Mouse (Mus musculus) CH12.LX (cell line): ENCODE data around the gene 1500009L16Rik. TPM values are rescaled to one million over a fixed set of nuclear protein-coding genes. Genes with fewer than 3 reads are reported as not detected.

Source experiments
- DNase-seq: peaks from one replicate; pipeline ENCODE4 v3.0.0-alpha.2; 2013; ENCODE audit errors: extremely low read depth
- H3K27ac ChIP-seq: 2 replicates; pipeline ENCODE4 v1.5.1; 2012; ENCODE audit warnings: low read depth, mild to moderate bottlenecking, control low read depth, moderate library complexity; ENCODE audit not compliant: insufficient read depth
- H3K27me3 ChIP-seq: replicated peaks from 2 replicates; pipeline ENCODE3; 2012; ENCODE audit warnings: inconsistent platforms
- H3K36me3 ChIP-seq, 2 experiments: replicated peaks in 1 of 2; 2 replicates each; pipeline versions ENCODE3 to v1.6.1; 2012; ENCODE audit warnings: inconsistent platforms in 1 of 2, low read length in 1 of 2, mild to moderate bottlenecking in 1 of 2, mixed read lengths in 1 of 2, moderate library complexity in 1 of 2; ENCODE audit not compliant: control insufficient read depth in 1 of 2, insufficient read depth in 1 of 2
- H3K4me1 ChIP-seq, 2 experiments: 2 replicates each; pipeline ENCODE4 v1.6.1; 2012; ENCODE audit warnings: inconsistent platforms in 1 of 2, moderate library complexity in 1 of 2; ENCODE audit not compliant: insufficient read depth in 2 of 2, control insufficient read depth in 1 of 2
- H3K4me2 ChIP-seq: 2 replicates; pipeline ENCODE4 v1.6.1; 2012; ENCODE audit warnings: low read depth, mild to moderate bottlenecking, control low read depth; ENCODE audit not compliant: poor library complexity, insufficient read depth, severe bottlenecking
- H3K4me3 ChIP-seq, 3 experiments: fragments of 150-350 bp in 1 of 3; sonication (generic) in 1 of 3; replicated peaks in 1 of 3; 2 replicates each; pipeline versions ENCODE3 to v1.5.1; 2011 to 2012; ENCODE audit warnings: low read depth in 2 of 3, low read length in 2 of 3, mild to moderate bottlenecking in 2 of 3, moderate library complexity in 2 of 3, control low read depth in 1 of 3, improper control_type of control experiment in 1 of 3, inconsistent platforms in 1 of 3, mixed read lengths in 1 of 3; ENCODE audit not compliant: poor library complexity in 1 of 3
- H3K79me2 ChIP-seq: replicated peaks from 2 replicates; pipeline ENCODE4 v1.6.1; 2012; ENCODE audit warnings: mild to moderate bottlenecking, moderate library complexity; ENCODE audit not compliant: control insufficient read depth, poor library complexity, insufficient read depth, severe bottlenecking; ENCODE audit errors: extremely low read depth
- H3K9ac ChIP-seq: 2 replicates; pipeline ENCODE4 v1.6.1; 2012; ENCODE audit warnings: low read depth, mild to moderate bottlenecking, control low read depth, moderate library complexity; ENCODE audit not compliant: insufficient read depth
- H3K9me3 ChIP-seq: replicated peaks from 2 replicates; pipeline ENCODE3; 2012; ENCODE audit warnings: low read length, inconsistent platforms, mixed read lengths
- BHLHE40 ChIP-seq: IDR thresholded peaks from 2 replicates; pipeline ENCODE4 v1.6.1; 2011; ENCODE audit warnings: mild to moderate bottlenecking, low read depth, low read length, improper control_type of control experiment
- EP300 ChIP-seq: IDR thresholded peaks from 2 replicates; pipeline ENCODE4 v1.6.1; 2011; ENCODE audit warnings: low read length, improper control_type of control experiment
- JUN ChIP-seq: IDR thresholded peaks from 2 replicates; pipeline ENCODE4 v1.6.1; 2011; ENCODE audit warnings: low read depth, mild to moderate bottlenecking, low read length, improper control_type of control experiment, moderate library complexity; ENCODE audit not compliant: insufficient read depth
- MXI1 ChIP-seq: IDR thresholded peaks from 2 replicates; pipeline ENCODE4 v1.6.1; 2011; ENCODE audit warnings: mild to moderate bottlenecking, low read depth, low read length, improper control_type of control experiment
- NELFE ChIP-seq: IDR thresholded peaks from 2 replicates; pipeline ENCODE4 v1.6.1; 2011; ENCODE audit warnings: low read depth, low read length, improper control_type of control experiment
- NRF1 ChIP-seq: IDR thresholded peaks from 2 replicates; pipeline ENCODE4 v1.6.1; 2014; ENCODE audit warnings: low read depth, mild to moderate bottlenecking, inconsistent platforms, low read length, improper control_type of control experiment, moderate library complexity
- PAX5 ChIP-seq: IDR thresholded peaks from 2 replicates; pipeline ENCODE4 v1.6.1; 2012; ENCODE audit warnings: low read length, inconsistent platforms, mixed read lengths
- POLR2A ChIP-seq: IDR thresholded peaks from 2 replicates; pipeline ENCODE4 v1.6.1; 2011; ENCODE audit warnings: low read depth, mild to moderate bottlenecking, improper control_type of control experiment, low read length
- POLR2AphosphoS2 ChIP-seq: IDR thresholded peaks from 2 replicates; pipeline ENCODE4 v1.6.1; 2011; ENCODE audit warnings: low read depth, low read length, improper control_type of control experiment
- RAD21 ChIP-seq: IDR thresholded peaks from 2 replicates; pipeline ENCODE4 v1.6.1; 2011; ENCODE audit warnings: low read depth, mild to moderate bottlenecking, low read length, improper control_type of control experiment, moderate library complexity
- SIN3A ChIP-seq: IDR thresholded peaks from 2 replicates; pipeline ENCODE4 v1.6.1; 2012; ENCODE audit warnings: low read length, improper control_type of control experiment, inconsistent platforms
- SMC3 ChIP-seq: IDR thresholded peaks from 2 replicates; pipeline ENCODE4 v1.6.1; 2011; ENCODE audit warnings: low read depth, low read length, improper control_type of control experiment
- TCF12 ChIP-seq: IDR thresholded peaks from 2 replicates; pipeline ENCODE4 v1.6.1; 2014; ENCODE audit warnings: low read depth, mild to moderate bottlenecking, inconsistent platforms, low read length, improper control_type of control experiment
- USF2 ChIP-seq: conservative IDR thresholded peaks from 2 replicates; pipeline ENCODE4 v1.6.1; 2011; ENCODE audit warnings: low read depth, low read length, improper control_type of control experiment
- ZKSCAN1 ChIP-seq: IDR thresholded peaks from 2 replicates; pipeline ENCODE4 v1.6.1; 2012; ENCODE audit warnings: low read depth, inconsistent platforms, low read length, improper control_type of control experiment, borderline replicate concordance
- dilution Hi-C: fragments of 300-500 bp; cut with MboI; formaldehyde crosslinking; loops from 2 replicates; pipeline ENCODE4 v1.14.3; 2020; ENCODE audit warnings: low sequenced_read_pairs; ENCODE audit not compliant: extremely low pct_unique_long_range_greater_than_20kb, extremely low pct_ligation_motif_present
- in situ Hi-C: fragments of 300-500 bp; cut with MboI; formaldehyde crosslinking; loops from 3 replicates; pipeline ENCODE4 v1.14.3; 2019; ENCODE audit warnings: low sequenced_read_pairs, low pct_ligation_motif_present, low pct_unique_long_range_greater_than_20kb, mixed read lengths
- polyA plus RNA-seq: library from polyadenylated mRNA; unstranded; fragments of >175 nt; gene quantifications from 2 replicates; pipeline ENCODE4 v1.2.1, GENCODE M21; 2012; ENCODE audit warnings: low read depth; ENCODE audit not compliant: insufficient read length
- total RNA-seq, 2 experiments: library from RNA; depleted of rRNA; stranded (reverse); fragments of 300-350 nt in 1 of 2; fragments of >200 nt in 1 of 2; gene quantifications; 2 replicates each; pipeline ENCODE4 v1.2.3; 2012 to 2014

1500009L16Rik gene
- total RNA-seq (2012; rRNA removed) (0.34 and 1.0 TPM in 2 replicates), total RNA-seq (2014; rRNA removed) (1.2 and 1.3 TPM in 2 replicates), polyA plus RNA-seq (0.89 and 1.4 TPM in 2 replicates)

- DNase-seq, result peak; percentile 24
- H3K4me2 ChIP-seq, result peak within 1 kb of the TSS; percentile 80
- TF ChIP-seq MXI1 (peak; percentile 42; the same call in 1 of the 2 replicates), PAX5 (no peak), NRF1 (peak; percentile 41; the same call in 1 of the 2 replicates)
- TF ChIP-seq, all 38 proteins: peak for 2
- Histone ChIP-seq H3K36me3 (no peaks in the 10 kb centered on the region), H3K4me1 (peaks cover 2 to 21% of the 10 kb centered on the region in 2 experiments; a peak in 3 of 4 replicates), H3K4me3 (peak within 1 kb of the TSS; percentile 20 to 58 (median 45)), H3K79me2 (no peaks in the 10 kb centered on the region), H3K9ac (no peak within 1 kb of the TSS), H3K27me3 (peaks cover 10% of the 10 kb centered on the region), H3K9me3 (peaks cover 6% of the 10 kb centered on the region), H3K27ac (no peak within 1 kb of the TSS)
- in situ Hi-C loops (no loop called here), dilution Hi-C loops (no loop called here)
These were observed at the start of gene 1500009L16Rik for GRCm38 (mm10) chr10:83722579-83723031. TSS of gene 1500009L16Rik (plus strand) at chr10:83722865.

GRCm38 (mm10) chr10:83681334-83681733 is 41.3 kb upstream of the 1500009L16Rik start:
- Histone ChIP-seq H3K4me2 (no peak overlapping the region), H3K27ac (no peak overlapping the region), H3K9ac (no peak overlapping the region), H3K79me2 (no peaks in the 10 kb centered on the region), H3K36me3 (no peaks in the 10 kb centered on the region), H3K4me3 (no peak overlapping the region), H3K4me1 (no peaks in the 10 kb centered on the region)
- TF ChIP-seq SIN3A (no peak), PAX5 (no peak), RAD21 (no peak), BHLHE40 (no peak), EP300 (no peak), TCF12 (no peak), POLR2A (no peak), NELFE (no peak), POLR2AphosphoS2 (no peak), USF2 (no peak), JUN (no peak), SMC3 (no peak), ZKSCAN1 (no peak)
- TF ChIP-seq, all 38 proteins: peak for 0
- dilution Hi-C loops, result no loop called here
- DNase-seq, result no peak
- in situ Hi-C loops, result no loop called here
- Histone ChIP-seq H3K27me3 (no peaks in the 10 kb centered on the region), H3K9me3 (no peaks in the 10 kb centered on the region)
